Mouse (Mus musculus): ENCODE data around the gene Arhgap5. TPM values are rescaled to one million over a fixed set of nuclear protein-coding genes. Genes with fewer than 3 reads are reported as not detected.
"Not testable (repeated sequence)": the region's sequence is repeated elsewhere in the genome, so short reads cannot be mapped to it uniquely, and the experiment has no call there.

The Arhgap5 gene
- total RNA-seq, 2 experiments from 2014 or later: 93.3 to 97.1 TPM

DNA sequence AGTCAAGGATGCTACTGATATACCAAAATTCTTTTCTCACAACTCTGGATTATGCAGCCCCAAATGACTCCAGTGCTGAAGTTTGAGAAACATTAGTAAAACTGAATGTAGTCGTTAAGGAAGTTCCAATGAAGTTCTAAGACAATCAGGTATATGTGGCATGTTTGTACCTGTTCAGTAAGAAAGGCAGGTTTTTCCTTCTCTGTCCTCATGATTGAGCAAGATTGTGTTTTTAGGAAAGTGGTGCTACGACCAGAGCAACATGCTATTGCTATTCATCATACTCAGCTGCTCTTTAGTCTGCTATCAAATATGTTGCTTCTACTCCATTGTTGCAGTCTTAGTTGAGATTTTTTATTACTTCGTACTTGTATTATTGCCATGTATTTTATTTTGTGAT is 26.0 kb downstream of the Arhgap5 start:
- no peak for DNase-seq (ENCODE audit: low spot score in 2 of 2)

DNA sequence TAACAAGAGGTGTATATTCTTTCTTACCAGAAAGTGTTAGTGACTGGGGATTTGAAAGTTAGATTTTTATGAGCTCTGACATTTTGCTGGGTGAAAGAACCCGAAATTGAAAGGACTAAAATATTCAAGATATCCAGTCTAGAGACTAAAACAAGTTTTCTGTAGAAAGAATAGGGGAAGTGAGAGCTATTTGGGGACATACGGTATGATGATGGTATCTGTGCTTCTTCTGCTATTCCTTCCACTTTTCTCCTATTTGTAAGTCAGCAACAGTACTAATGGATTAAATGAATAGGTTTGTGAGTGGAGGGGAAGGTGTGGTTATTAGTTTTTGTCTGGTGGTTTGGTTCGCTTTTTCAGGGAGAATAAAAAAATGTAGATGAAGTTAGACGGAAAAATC is 37.5 kb downstream of the Arhgap5 start:
- no peak for DNase-seq (ENCODE audit: low spot score in 2 of 2)

DNA sequence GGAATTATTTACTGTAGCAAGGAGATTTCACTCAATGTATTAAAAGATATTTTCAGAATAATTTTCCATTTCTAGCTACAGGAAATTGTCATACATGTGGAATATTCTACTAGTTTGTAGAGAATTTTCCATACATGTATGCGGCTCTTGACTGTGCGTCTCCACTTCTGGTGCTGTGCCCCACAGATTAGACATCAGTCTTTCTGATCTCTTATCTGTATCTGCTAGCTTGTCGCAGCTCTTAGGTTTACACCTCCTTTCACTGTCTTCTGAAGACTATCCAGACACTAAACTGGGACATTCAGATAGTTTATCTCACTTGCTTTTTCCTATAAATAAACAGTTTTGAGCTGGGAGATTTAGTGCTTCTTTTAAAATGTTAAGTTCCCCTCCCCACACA is 40.8 kb downstream of the Arhgap5 start:
- DNase-seq (ENCODE audit: low spot score in 2 of 2): no peak

DNA sequence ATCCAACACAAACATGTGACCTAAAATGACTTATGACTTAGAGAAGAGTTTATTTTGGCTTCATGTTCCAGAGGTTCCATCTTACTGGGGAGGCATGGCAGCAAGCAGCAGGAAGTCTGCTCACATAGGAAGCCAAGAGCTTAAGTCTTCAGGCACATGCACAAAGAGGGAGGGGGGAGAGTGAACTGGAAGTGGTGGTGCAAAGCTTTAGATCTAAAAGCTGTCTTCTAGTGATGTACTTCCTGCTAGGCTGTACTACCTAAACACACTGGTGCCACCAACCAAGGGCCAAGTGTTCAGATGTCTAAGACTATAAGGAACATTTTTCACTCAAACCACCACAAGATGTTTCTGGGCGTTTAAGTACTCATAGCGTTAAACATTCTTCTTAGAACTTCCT is 48.3 kb downstream of the Arhgap5 start:
- no peak for DNase-seq (ENCODE audit: low spot score in 2 of 2)

DNA sequence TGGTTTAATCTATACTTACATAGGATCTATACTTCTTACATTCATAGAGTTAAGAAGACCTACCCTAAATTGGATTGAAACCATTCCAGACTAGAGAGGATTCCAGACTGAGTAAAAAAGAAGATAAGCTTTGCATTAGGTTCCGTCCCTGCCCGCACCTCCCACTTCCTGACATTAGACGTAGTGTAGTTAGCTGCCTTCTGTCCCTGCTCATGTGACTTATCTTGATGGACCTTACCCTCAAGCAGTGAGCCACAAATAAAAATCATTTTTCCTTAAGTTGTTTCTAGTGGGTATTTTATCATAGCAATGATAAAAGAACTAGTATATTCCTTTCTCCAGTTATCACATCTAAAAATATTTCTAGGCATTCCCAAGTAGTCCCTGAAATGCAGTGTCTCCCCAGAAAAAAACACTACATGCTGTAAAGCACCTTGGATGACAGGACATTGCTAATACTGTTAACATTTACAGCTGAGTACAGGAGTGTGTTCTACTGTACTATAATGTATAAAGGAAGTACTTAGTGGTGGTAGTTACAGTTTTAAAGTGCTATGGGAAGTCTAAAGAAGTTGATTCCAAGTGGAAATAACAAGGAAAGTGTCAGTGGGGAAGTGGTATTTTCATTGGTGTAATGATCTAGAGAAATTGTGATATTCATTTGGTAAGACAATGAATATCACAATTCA is 51.6 kb downstream of the Arhgap5 start:
- no peak for DNase-seq (ENCODE audit: low spot score in 2 of 2)

DNA sequence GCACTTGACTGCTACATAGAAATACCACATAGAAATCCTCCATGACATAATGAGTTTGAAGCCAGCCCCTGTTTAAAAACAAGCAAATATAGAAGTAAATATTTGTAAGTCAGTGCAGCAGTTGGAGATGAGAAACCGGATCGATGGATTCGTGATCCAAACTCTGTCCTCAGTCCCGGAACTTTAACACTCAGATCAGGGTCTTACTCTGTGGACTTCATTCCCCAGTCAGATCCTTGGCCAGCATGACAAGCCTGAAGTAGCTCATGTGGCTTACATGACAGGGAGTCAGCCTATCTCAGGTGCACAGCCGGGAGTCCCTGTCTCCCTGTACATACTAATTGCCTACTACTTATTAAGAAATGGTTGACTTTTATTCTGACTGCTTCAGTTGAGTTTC is 61.9 kb downstream of the Arhgap5 start:
- DNase-seq (ENCODE audit: low spot score in 2 of 2): no peak

DNA sequence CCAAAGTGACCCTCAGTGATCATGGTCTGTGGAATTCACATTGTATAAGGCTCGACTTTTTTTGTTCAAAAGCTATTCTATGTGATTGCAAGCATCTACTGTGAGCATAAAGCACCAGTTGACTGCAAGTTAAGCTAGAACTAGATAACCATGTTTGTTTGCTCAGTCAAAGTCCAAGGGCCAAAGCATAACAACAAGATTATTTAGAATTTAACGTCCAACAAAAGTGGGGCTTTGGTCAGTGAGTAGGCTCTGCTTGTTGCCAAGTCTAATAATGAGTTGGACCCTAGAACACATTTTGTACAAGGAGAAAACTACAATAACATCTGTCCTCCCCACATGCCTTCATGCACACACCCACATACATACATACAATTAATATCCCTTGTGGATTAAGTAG is 69.6 kb downstream of the Arhgap5 start:
- DNase-seq (ENCODE audit: low spot score in 2 of 2): no peak

DNA sequence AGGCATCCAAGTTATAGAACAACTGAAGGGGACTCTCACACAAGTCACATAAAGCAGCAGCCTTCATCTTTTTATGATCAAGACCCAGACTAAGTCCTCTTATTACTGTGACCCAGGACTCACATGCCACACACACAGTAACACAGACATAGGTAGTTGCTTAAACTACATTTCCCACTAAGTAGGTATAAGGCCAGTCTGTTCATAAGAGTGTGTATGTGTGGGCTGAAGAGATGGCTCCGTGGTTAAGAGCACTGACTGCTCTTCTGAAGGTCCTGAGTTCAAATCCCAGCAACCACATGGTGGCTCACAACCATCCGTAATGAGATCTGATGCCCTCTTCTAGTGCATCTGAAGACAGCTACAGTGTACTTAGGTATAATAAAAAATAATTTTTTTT is 82.7 kb downstream of the Arhgap5 start:
- DNase-seq (ENCODE audit: low spot score in 2 of 2): not testable (repeated sequence)

DNA sequence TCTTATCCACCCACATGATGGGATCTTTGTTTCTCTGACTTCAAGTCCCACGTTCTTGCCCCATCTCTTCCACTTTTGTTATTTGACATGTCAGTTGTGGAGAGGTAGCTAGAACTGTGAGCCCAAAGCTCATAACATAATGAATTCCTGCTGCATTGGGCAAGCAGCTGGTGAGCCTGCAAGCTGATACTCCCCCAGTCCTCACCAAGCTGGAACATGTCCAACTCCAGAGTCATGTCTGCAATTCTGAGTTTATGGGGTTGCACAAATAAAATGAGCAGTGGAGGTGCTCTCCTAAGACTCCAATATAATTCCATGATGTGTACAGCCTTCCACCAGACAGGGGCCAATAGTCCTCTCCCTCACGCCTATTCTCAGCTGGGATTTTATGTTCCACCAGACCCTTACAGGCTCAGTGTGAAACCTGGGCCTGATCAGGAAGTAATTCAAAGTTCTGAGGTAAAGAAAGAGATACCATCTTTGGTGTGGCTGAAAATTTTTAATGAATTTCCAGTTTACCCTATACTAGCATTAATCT is 83.8 kb downstream of the Arhgap5 start:
- no peak for DNase-seq (ENCODE audit: low spot score in 2 of 2)

DNA sequence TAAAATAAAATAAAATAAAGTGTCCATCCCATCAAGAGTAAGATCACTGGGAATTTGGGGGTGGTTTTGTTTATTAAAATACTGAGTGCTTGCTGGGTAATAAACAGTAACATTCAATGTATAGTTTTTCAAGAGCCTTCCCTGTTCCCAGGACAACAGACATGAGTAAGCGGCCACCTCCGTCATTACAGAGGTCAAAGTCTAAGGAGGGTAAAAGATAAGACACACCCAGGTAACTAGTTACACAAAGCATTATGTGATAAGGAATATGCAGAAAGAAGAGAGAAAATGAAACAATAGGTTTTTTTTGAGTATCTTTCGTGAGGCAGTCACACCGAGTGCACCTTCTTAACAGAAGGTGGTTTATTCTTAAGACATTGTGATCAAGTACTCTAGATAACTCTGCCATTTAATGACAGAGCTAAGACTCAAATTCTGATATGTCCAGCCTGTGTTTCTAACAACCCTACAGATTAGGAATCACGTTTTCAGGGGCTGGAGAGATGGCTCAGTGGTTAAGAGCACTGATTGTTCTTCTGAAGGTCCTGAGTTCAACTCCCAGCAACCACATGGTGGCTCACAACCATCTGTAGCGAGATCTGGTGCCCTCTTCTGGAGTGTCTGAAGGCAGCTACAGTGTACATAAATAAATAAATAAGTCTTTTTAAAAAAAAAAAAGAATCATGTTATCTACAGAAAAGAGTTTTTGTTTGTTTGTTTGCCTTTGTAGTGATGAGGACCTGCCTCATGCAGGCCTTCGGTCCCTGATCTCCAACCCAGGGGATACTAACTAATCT is 91.8 kb downstream of the Arhgap5 start:
- DNase-seq (ENCODE audit: low spot score in 2 of 2): no peak

DNA sequence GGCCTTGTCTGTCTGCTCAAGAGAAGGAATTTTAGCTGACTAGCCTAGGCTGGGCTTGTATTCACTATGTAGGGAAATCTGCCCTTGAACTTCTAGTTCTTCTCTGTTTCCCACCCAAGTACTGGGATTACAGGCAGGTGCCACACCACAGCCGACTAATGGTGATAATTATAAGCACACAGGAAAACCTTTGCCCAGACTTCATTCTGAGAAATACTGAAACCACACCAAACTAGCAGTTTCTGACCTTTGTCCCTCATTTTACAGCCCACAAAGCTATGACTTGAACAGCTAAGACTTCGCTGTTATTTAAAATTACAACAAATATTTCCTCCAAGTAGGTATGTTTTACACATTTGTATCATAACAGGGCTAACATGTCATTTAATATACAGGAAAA is 98.7 kb downstream of the Arhgap5 start:
- no peak for DNase-seq (ENCODE audit: low spot score in 2 of 2)

DNA sequence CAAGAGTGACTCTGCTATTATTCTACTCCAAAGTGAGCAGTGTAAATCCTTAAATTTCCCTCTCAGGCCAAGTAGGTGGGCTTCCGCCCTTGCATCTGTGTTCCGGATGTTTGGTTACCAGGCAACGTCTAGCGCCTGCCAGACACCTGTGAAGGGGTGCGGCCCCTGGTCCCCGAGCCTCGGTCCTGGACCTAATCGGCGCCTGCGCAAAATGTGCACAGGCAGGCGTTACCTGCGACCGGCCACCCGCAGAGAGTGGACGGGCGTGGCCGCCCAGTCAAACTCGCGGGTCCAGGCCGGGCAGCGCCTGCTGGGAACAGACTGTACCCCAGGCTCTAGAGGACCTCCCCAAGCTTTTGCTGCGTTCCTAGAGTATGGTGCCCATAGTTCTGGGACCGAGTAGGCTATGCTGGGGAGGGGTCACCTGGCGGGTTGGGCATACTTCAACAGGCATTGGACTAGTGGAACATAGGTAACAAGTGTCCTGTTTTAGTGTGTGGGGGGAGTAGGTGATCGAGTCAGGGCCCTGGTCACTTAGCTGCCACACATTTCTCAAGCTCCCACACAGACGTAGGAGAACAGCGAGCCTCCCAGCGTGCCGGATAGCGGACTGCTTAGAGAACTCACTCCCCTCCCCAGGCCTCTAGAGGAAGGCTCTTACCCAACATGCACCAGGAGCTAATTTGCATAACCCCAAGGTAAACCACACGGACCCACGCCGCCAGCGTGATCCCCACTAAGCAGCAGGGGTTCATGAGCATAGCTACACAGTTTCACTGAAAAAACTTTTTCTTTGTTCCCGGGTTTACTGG is 99.3 kb downstream of the Arhgap5 start:
- DNase-seq (ENCODE audit: low spot score in 2 of 2): peak; percentile 48 to 66

DNA sequence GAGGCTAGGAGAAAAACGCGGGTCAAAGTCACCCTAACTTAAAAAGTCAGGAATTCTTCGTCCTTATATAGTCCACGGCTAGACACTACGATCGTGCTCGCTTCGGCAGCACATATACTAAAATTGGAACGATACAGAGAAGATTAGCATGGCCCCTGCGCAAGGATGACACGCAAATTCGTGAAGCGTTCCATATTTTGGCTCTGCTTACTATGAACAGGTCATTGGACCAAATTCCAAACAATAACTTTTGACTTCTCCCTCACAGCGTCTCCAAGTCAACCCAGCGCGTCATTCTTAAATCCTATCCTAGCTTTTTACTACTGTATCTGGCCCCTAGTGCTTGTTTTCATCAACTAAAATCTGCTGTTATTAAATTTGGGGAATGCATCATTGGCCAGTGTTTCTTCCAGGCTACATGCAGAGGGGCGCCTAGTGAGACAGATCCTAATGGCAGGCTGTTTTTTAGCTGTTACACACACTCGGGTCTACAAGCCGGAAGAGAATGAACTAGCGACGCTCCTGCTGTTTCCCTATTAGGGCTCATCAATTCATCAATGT is 100.0 kb downstream of the Arhgap5 start:
- peak in 1 of 2 experiments; percentile 31 for DNase-seq (ENCODE audit: low spot score in 2 of 2)

DNA sequence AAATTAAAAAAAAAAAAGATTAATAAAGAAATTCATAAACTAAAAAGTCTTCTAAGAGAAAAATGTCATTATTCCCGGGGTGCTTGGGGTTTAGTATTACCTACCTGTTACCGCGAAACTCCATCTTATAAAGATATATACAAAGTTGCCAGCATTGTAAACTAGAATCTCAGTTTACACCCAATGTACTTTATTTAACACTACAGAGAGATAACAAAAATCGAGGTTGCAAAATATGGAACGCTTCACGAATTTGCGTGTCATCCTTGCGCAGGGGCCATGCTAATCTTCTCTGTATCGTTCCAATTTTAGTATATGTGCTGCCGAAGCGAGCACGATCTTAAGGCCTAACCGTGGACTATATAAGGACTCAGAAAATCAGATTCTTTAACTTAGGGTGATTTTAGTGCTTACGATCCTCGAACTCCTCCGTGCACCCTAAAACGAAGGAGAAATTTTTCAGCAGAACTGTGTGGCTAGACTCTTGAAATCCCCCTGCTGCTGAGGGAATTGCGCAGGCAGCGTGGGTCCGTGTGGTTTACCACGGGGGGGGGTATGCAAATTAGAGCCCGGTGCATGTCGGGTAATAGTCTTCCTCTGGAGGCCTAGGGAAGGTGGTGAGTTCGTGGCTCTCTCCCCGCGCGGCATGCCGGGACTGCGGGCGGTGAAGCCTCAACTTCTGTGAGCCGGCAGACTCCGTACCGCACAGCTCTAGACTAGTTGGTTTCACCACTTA is 100.7 kb downstream of the Arhgap5 start:
- DNase-seq (ENCODE audit: low spot score in 2 of 2): peak; percentile 89 to 92

DNA sequence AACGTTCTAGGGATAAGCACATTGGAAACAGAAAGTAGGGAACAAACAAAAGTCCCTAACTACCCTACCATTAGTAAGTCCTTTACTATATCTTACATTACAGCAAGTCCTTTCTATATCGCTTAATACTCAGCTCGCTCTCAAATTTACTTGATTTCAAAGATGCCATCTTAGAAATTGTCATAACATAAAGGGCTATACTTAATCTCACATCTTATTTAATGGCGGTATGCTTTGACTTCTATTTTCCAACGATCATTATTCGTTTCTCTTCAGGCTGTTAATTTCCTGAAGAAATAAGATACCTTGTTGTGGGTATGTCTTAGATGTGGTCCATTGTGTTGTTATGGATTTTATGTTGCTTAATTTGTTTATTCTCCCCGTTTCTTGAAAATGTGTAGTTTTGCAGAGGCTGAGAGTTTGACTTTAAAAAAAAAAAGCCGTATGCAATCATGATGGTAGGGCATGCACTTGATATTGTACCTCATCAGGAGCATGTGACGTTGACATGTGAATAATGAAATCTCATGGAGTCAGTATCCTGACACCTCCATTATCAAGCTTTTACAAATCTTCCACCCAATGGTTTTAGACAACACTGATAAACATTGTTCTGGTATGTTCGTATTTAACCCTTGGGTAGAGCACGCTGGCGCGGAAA is 101.3 kb downstream of the Arhgap5 start:
- DNase-seq (ENCODE audit: low spot score in 2 of 2): no peak

DNA sequence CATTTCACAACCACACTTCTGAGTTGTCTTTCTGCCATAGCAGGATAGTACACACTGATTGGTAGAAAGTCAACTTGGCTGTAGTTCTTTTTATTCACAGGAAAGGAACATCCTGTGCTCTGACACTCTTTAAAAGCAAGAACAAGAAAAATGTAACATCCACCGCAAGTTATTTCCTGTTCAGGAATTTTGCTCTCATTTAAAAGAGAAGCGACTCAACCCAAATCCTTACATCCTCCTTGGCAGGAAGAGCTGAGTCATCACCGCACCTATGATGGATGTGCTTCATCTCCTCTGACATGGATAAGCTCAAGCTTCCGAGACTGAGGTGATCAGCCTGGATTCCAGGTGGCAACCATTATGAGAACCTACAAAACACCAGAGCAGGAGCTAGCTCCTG is 103.6 kb downstream of the Arhgap5 start:
- DNase-seq (ENCODE audit: low spot score in 2 of 2): no peak

DNA sequence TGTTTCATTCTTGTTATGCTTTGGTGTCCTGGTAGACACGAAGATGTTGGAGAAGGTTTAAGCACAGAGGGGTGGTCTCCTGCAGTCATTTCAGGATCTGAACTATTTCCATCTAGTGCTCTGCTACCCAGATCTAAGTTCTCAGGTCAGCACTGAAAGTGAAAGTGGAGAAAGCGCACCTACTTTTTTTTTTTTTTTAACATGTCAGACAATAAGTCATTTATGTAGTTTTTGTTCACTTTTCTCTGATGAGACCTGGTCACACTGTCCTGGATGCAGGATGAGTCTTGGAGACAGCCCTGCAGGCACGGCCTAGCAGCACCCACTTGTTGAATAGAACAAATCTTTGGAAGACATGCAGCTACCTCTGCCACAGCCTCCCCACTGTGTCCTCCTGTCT is 111.9 kb downstream of the Arhgap5 start:
- DNase-seq (ENCODE audit: low spot score in 2 of 2): no peak

DNA sequence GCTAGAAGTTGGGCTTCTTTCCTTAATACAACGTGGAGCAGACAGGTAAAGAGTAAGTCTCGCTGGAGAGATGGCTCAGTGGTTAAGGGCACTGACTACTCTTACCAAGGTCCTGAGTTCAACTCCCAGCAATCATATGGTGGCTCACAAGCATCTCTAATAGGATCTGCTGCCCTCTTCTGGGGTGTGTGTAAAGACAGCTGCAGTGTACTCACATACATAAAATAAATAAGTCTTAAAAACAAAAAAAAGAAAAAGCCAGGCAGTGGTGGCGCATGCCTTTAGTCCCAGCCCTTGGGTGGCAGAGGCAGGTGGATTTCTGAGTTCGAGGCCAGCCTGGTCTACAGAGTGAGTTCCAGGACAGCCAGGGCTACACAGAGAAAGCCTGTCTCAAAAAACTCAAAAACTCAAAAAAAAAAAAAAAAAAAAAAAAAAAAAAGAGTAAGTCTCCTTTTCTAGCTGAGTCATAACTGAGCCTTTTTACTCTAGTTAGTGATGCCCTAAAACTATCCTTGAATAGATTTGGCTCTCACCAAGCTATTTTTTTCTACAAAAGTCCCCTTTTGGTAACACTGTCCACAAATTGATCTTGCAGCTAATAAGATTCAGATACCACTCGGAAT is 114.8 kb downstream of the Arhgap5 start:
- no peak for DNase-seq (ENCODE audit: low spot score in 2 of 2)

DNA sequence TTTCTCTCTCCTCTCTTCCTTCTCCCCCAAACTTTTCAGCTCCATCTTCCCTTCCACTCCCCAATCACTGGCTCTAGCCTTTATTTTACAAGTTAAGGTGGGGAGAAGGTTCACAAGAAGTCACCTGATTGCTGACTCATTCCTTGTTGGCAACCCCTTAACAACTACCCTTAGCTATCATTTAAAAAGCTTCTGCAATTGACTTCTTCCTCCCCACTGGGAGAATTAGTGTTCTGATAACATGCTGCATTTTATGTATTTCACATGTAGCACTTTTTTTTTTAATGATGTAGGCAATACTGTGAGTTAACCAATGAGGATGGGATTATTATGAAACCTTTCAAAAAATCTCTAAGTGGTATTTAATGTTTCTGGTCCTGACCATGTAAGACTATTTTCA is 115.9 kb downstream of the Arhgap5 start:
- DNase-seq (ENCODE audit: low spot score in 2 of 2): no peak

Measured in adrenal gland, postnatal 4 days (tissue).